Comparison of ENCODE assay signal across 14 mouse cellular contexts in the genomic region with DNA sequence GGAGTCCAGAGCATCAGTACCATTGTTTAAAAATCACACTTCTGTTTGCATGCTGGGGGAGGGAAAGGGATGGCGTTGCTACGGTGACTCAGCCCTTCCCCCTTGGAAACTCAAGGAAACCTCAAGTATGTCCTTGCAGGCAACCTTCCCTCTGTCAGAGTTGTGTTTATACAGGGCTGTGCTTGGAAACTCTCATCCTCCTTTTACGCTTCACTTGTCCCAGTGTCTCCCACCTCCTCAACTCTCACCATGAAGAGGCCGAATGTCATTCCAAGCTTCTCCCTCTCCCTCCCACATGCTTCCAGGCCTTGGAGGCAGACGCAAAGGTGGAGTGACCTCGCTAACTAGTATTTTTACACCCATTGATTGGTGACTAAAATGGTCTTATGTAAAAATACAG.
"Had no signal": no experiment of that assay in that cellular context is flagged by ENCODE, and none has a peak within 500 bp of the region (broad histone marks: within the 10 kb centered on the region; RNA-seq: fewer than 3 reads in every experiment).

No protein-coding gene starts in this region.

- H3K27me3 ChIP-seq: limb, embryonic 12.5 days; liver, embryonic 13.5 days; lung, embryonic 15.5 days; midbrain, embryonic 13.5 days had no signal

- H3K9me3 ChIP-seq: limb, embryonic 12.5 days; liver, embryonic 13.5 days; lung, embryonic 15.5 days; midbrain, embryonic 13.5 days had no signal

- DNase-seq: kidney, adult 11 months; kidney, postnatal 14 days; liver; liver, embryonic 13.5 days; liver, postnatal 0 days; lung, postnatal 14 days; right cerebral cortex, adult 18-20 months; spleen, adult 18-20 months; thymus, adult 18-20 months; thymus, postnatal 14 days had no signal

- H3K4me2 ChIP-seq: limb, embryonic 12.5 days; liver, embryonic 13.5 days; lung, embryonic 15.5 days; midbrain, embryonic 13.5 days had no signal

- ATAC-seq: liver, postnatal 0 days; midbrain, embryonic 13.5 days had no signal

- H3K9ac ChIP-seq: limb, embryonic 12.5 days; liver, embryonic 13.5 days; liver, postnatal 0 days; lung, embryonic 15.5 days; midbrain, embryonic 13.5 days had no signal

- H3K36me3 ChIP-seq: limb, embryonic 12.5 days; liver, embryonic 13.5 days; lung, embryonic 15.5 days; midbrain, embryonic 13.5 days had no signal

- H3K4me3 ChIP-seq: layer of hippocampus, adult 2 months; limb, embryonic 12.5 days; liver, embryonic 13.5 days; lung, embryonic 15.5 days; midbrain, embryonic 13.5 days had no signal

- H3K27ac ChIP-seq: layer of hippocampus, adult 2 months; limb, embryonic 12.5 days; liver, embryonic 13.5 days; lung, embryonic 15.5 days; midbrain, embryonic 13.5 days had no signal

- H3K4me1 ChIP-seq: limb, embryonic 12.5 days; liver, embryonic 13.5 days; lung, embryonic 15.5 days had no signal
